9 mouse cellular contexts compared by ENCODE assay signal in the genomic region with DNA sequence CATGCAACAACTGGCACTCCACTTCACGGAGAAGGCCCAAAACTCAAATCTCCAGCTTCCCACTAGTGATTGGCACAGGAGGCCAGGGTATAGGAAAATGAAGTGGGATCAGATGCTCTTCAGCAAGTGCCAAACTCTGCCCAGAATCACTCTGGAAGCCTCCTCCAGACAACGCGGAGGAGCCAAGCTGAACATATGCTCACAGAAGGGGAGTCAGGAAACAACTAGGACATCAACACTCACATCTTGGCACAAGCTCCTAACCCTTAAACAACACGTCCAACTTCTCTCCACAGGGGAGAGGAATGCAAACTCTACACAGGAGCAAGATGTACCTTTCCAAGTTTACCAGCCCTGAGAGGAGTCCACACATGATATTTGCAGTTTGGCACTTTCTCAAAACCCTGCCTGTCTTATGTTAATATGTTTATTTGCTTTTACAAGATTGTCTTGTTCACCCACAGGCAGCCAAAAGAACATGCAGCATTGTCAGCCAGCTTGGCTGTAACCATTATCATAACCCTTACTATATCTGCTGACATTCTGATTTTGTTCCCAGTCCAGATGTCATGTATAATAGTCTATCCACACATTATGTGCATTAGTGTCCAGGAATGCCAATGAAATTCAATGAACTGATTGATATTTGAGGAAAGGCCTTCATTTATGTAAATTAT.
DNase-seq lines count a peak whose midpoint lies in the region; ATAC-seq lines count a peak whose summit lies in the region.
"Had no signal": no experiment of that assay in that cellular context is flagged by ENCODE, and none has a peak within 500 bp of the region (broad histone marks: within the 10 kb centered on the region; RNA-seq: fewer than 3 reads in every experiment).

No protein-coding gene starts in this region.

- intact Hi-C loops in left cerebral cortex, postnatal 14 days (cut with DNase I) = no loop called here

- DNase-seq in brain, embryonic 18.5 days (ENCODE audit: low read depth, low spot score) = peak; percentile 61
- DNase-seq in cerebellum, adult 18-20 months = peak; percentile 67 to 73
- DNase-seq in frontal cortex, postnatal 25 days (ENCODE audit: low spot score in 2 of 2) = peak; percentile 10 to 19
- peak; percentile 34 to 35 for DNase-seq in left cerebral cortex, postnatal 14 days (ENCODE audit: low spot score in 2 of 2)
- DNase-seq in thymus, postnatal 14 days = no peak
- DNase-seq in MN1 (ENCODE audit: low spot score) = no peak
- DNase-seq: lung, postnatal 36 days had no signal

- ATAC-seq in erythroid progenitor cell, adult 5-6 weeks (replicated peaks; ENCODE audit: low FRiP score, poor library complexity, severe bottlenecking) = no peak
- ATAC-seq: intestine, embryonic 15.5 days had no signal

Comparison
In these comparisons a context has a peak if more than half of its experiments do, and no peak if none do; other contexts are left out.
1. DNase-seq: peak in brain, embryonic 18.5 days (single experiment), cerebellum, adult 18-20 months (2 of 2), frontal cortex, postnatal 25 days (2 of 2) and left cerebral cortex, postnatal 14 days (2 of 2); none in thymus, postnatal 14 days (single experiment) and MN1 (single experiment).